Comparison of ENCODE assay signal across 16 mouse cellular contexts in genomic region chr12:84220951-84221891, GRCm38 (mm10). TPM values are rescaled to one million over a fixed set of nuclear protein-coding genes. Genes with fewer than 3 reads are reported as not detected.
A peak's percentile ranks its signal among the peaks of the same experiment; 100 is the strongest.
DNase-seq lines count a peak whose midpoint lies in the region; ATAC-seq and TF ChIP-seq lines count a peak whose summit lies in the region.
"Had no signal": no experiment of that assay in that cellular context is flagged by ENCODE, and none has a peak within 500 bp of the region (broad histone marks: within the 10 kb centered on the region; RNA-seq: fewer than 3 reads in every experiment).

No protein-coding gene starts in this region.

- no peak overlapping the region for H3K4me3 ChIP-seq in forebrain, embryonic 12.5 days (replicated peaks)
- no peak overlapping the region for H3K4me3 ChIP-seq in forebrain, embryonic 16.5 days (replicated peaks; ENCODE audit: low read length)
- H3K4me3 ChIP-seq in liver, adult 2 months (ENCODE audit: insufficient read depth, low read depth, low read length), result no peak overlapping the region
- no peak overlapping the region for H3K4me3 ChIP-seq in liver, embryonic 11.5 days (ENCODE audit: low read depth, low read length)
- H3K4me3 ChIP-seq in limb, embryonic 10.5 days, result no peak overlapping the region
- H3K4me3 ChIP-seq: hindbrain, embryonic 12.5 days had no signal

- H3K79me2 ChIP-seq in liver, adult 2 months (ENCODE audit: control insufficient read depth, insufficient read depth, low read length), result peaks cover 15% of the 10 kb centered on the region; the same call in 1 of the 2 replicates

- DNase-seq in liver, adult 2 months (ENCODE audit: extremely low read depth, low read depth, low spot score), result peak; percentile 58
- DNase-seq in liver, embryonic 11.5 days (ENCODE audit: low spot score), result no peak
- peak; percentile 61 for DNase-seq in thymus, postnatal 4 days
- no peak for DNase-seq in cerebellum, postnatal 10 days
- DNase-seq in limb, embryonic 10.5 days (ENCODE audit: low spot score), result no peak
- DNase-seq: adrenal gland, postnatal 36 days; cerebellum, adult 11-12 months; cerebellum, postnatal 25 days; heart, postnatal 10 days; layer of hippocampus, postnatal 36 days; lung, adult 18-20 months had no signal

- peak overlapping the region; percentile 24; the same call in 1 of the 2 replicates for H3K4me2 ChIP-seq in forebrain, embryonic 12.5 days
- no peak overlapping the region for H3K4me2 ChIP-seq in forebrain, embryonic 16.5 days (ENCODE audit: low read length)
- H3K4me2 ChIP-seq in liver, embryonic 11.5 days, result no peak overlapping the region

- WGBS in forebrain, embryonic 12.5 days, result 77% methylated on average over 14 of the region's 14 CpGs
- WGBS in forebrain, embryonic 16.5 days, result 70% methylated on average over 14 of the region's 14 CpGs
- 67% methylated on average over 14 of the region's 14 CpGs for WGBS in liver, adult 2 months
- 75% methylated on average over 14 of the region's 14 CpGs for WGBS in liver, embryonic 11.5 days
- 80% methylated on average over 14 of the region's 14 CpGs for WGBS in limb, embryonic 10.5 days

- H3K36me3 ChIP-seq in forebrain, embryonic 12.5 days (replicated peaks), result no peaks in the 10 kb centered on the region
- H3K36me3 ChIP-seq in forebrain, embryonic 16.5 days (ENCODE audit: control insufficient read depth, insufficient read depth), result no peaks in the 10 kb centered on the region
- H3K36me3 ChIP-seq in liver, adult 2 months (ENCODE audit: control insufficient read depth, insufficient read depth, low read length), result no peaks in the 10 kb centered on the region
- no peaks in the 10 kb centered on the region for H3K36me3 ChIP-seq in liver, embryonic 11.5 days (ENCODE audit: control insufficient read depth, insufficient read depth, low read length)
- H3K36me3 ChIP-seq in limb, embryonic 10.5 days, result 0 out of 2 replicates have a peak, but pooled peaks cover 6% of the 10 kb centered on the region
- H3K36me3 ChIP-seq: hindbrain, embryonic 12.5 days had no signal

- H3K9me3 ChIP-seq in forebrain, embryonic 12.5 days, result no peaks in the 10 kb centered on the region
- H3K9me3 ChIP-seq in forebrain, embryonic 16.5 days (ENCODE audit: control insufficient read depth, low read length), result no peaks in the 10 kb centered on the region
- H3K9me3 ChIP-seq in liver, embryonic 11.5 days (ENCODE audit: control insufficient read depth, low read length), result no peaks in the 10 kb centered on the region
- no peaks in the 10 kb centered on the region for H3K9me3 ChIP-seq in limb, embryonic 10.5 days (replicated peaks)
- H3K9me3 ChIP-seq: hindbrain, embryonic 12.5 days had no signal

- H3K4me1 ChIP-seq in forebrain, embryonic 12.5 days, result peaks cover 54% of the 10 kb centered on the region
- peaks cover 44% of the 10 kb centered on the region for H3K4me1 ChIP-seq in forebrain, embryonic 16.5 days (replicated peaks; ENCODE audit: control insufficient read depth, insufficient read depth, low read length)
- peaks cover 15% of the 10 kb centered on the region for H3K4me1 ChIP-seq in liver, adult 2 months (ENCODE audit: control insufficient read depth, insufficient read depth, low read length)
- H3K4me1 ChIP-seq in liver, embryonic 11.5 days (replicated peaks; ENCODE audit: control insufficient read depth, insufficient read depth, low read length), result peaks cover 16% of the 10 kb centered on the region
- peaks cover 43% of the 10 kb centered on the region for H3K4me1 ChIP-seq in limb, embryonic 10.5 days

- H3K9ac ChIP-seq in forebrain, embryonic 12.5 days, result no peak overlapping the region
- H3K9ac ChIP-seq in forebrain, embryonic 16.5 days (replicated peaks; ENCODE audit: low read depth, low read length), result no peak overlapping the region
- no peak overlapping the region for H3K9ac ChIP-seq in liver, adult 2 months (ENCODE audit: low read depth, low read length)
- H3K9ac ChIP-seq in liver, embryonic 11.5 days (ENCODE audit: low read depth, low read length), result no peak overlapping the region
- H3K9ac ChIP-seq: hindbrain, embryonic 12.5 days had no signal

- no peak for ATAC-seq in forebrain, embryonic 12.5 days (ENCODE audit: low FRiP score)
- no peak for ATAC-seq in forebrain, embryonic 16.5 days
- no peak for ATAC-seq in liver, embryonic 11.5 days (replicated peaks; ENCODE audit: low FRiP score)
- peak; percentile 16 for ATAC-seq in inflammation-experienced regulatory T-cells, adult 6 months
- ATAC-seq: intestine, postnatal 0 days had no signal

- H3K27ac ChIP-seq in forebrain, embryonic 12.5 days, result peak overlapping the region; percentile 27; the same call in 1 of the 2 replicates
- H3K27ac ChIP-seq in forebrain, embryonic 16.5 days (ENCODE audit: low read length), result no peak overlapping the region; the same call in 1 of the 2 replicates
- H3K27ac ChIP-seq in liver, adult 2 months (replicated peaks; ENCODE audit: insufficient read depth, low read depth, low read length), result no peak overlapping the region
- no peak overlapping the region for H3K27ac ChIP-seq in liver, embryonic 11.5 days (ENCODE audit: low read depth, low read length)
- no peak overlapping the region for H3K27ac ChIP-seq in limb, embryonic 10.5 days

- no peak for TF ChIP-seq CTCF in liver, adult 2 months (IDR thresholded peaks at IDR 0.05; ENCODE audit: low read depth, low read length)

- peaks cover 17% of the 10 kb centered on the region for H3K27me3 ChIP-seq in forebrain, embryonic 12.5 days
- no peaks in the 10 kb centered on the region for H3K27me3 ChIP-seq in forebrain, embryonic 16.5 days (replicated peaks; ENCODE audit: control insufficient read depth, insufficient read depth, low read length)
- H3K27me3 ChIP-seq in liver, adult 2 months (ENCODE audit: control insufficient read depth, insufficient read depth, low read length), result no peaks in the 10 kb centered on the region
- no peaks in the 10 kb centered on the region for H3K27me3 ChIP-seq in liver, embryonic 11.5 days (replicated peaks; ENCODE audit: control insufficient read depth, insufficient read depth, low read length)
- H3K27me3 ChIP-seq in limb, embryonic 10.5 days (ENCODE audit: low read depth, poor library complexity, severe bottlenecking), result peaks cover 14% of the 10 kb centered on the region

- TF ChIP-seq POLR2A in liver, adult 2 months (IDR thresholded peaks at IDR 0.05; ENCODE audit: extremely low read depth, insufficient read depth, low read length), result no peak

RNA-seq across cellular contexts. Expression of gene Elmsan1, which starts 2.5 kb away (rescaled TPM):
- 6.8 and 7.8 TPM in 2 replicates for polyA plus RNA-seq in forebrain, embryonic 12.5 days (2016; fragmentation: Nextera tagmentation; extraction: Ambion mirVana)
- 3.8 and 4.4 TPM in 2 replicates for polyA plus RNA-seq in forebrain, embryonic 16.5 days (2015; fragmentation: Nextera tagmentation; extraction: Ambion mirVana)
- total RNA-seq in liver, adult 2 months (2014; rRNA removed), result 2.3 and 3.2 TPM in 2 replicates
- polyA plus RNA-seq in liver, adult 2 months (2012; rRNA removed), result 3.4 and 3.8 TPM in 2 replicates
- polyA plus RNA-seq in liver, embryonic 11.5 days (2014; fragmentation: Nextera tagmentation; extraction: Ambion mirVana), result 12.6 and 13.4 TPM in 2 replicates
- polyA plus RNA-seq in inflammation-experienced regulatory T-cells, adult 6 months (2017; shearing (Covaris generic)), result 1 to 10 TPM; 3.9 to 9.5 (median 7.2) TPM
- polyA plus RNA-seq in limb, embryonic 10.5 days (2016; fragmentation: Nextera tagmentation; extraction: Ambion mirVana), result 9.2 and 10.7 TPM in 2 replicates

Comparison
In these comparisons a context has a peak if more than half of its experiments do, and no peak if none do; other contexts are left out.
1. DNase-seq: peak in liver, adult 2 months (single experiment) and thymus, postnatal 4 days (single experiment); none in liver, embryonic 11.5 days (single experiment), cerebellum, postnatal 10 days (0 of 2) and limb, embryonic 10.5 days (single experiment).